In genomic region chr9:15617061-15617460, GRCm38 (mm10) we compare ENCODE assay signal across 30 mouse cellular contexts. TPM values are rescaled to one million over a fixed set of nuclear protein-coding genes. Genes with fewer than 3 reads are reported as not detected.
DNase-seq lines count a peak whose midpoint lies in the region; ATAC-seq and TF ChIP-seq lines count a peak whose summit lies in the region.
"Had no signal": no experiment of that assay in that cellular context is flagged by ENCODE, and none has a peak within 500 bp of the region (broad histone marks: within the 10 kb centered on the region; RNA-seq: fewer than 3 reads in every experiment).

No protein-coding gene starts in this region.

- ATAC-seq in forebrain, postnatal 0 days = no peak
- ATAC-seq: forebrain, embryonic 15.5 days; hindbrain, postnatal 0 days; inflammation-experienced regulatory T-cells, adult 6 months had no signal

- H3K27me3 ChIP-seq in forebrain, embryonic 10.5 days (ENCODE audit: poor library complexity, severe bottlenecking) = no peaks in the 10 kb centered on the region
- H3K27me3 ChIP-seq in forebrain, postnatal 0 days (ENCODE audit: insufficient read depth, low read length) = no peaks in the 10 kb centered on the region
- H3K27me3 ChIP-seq: CH12.LX; embryonic facial prominence, embryonic 12.5 days; embryonic facial prominence, embryonic 15.5 days; forebrain, embryonic 12.5 days; forebrain, embryonic 15.5 days had no signal

- no peaks in the 10 kb centered on the region for H3K36me3 ChIP-seq in forebrain, embryonic 10.5 days (replicated peaks)
- no peaks in the 10 kb centered on the region for H3K36me3 ChIP-seq in forebrain, postnatal 0 days (ENCODE audit: insufficient read depth)
- H3K36me3 ChIP-seq: embryonic facial prominence, embryonic 12.5 days; embryonic facial prominence, embryonic 15.5 days; forebrain, embryonic 12.5 days; forebrain, embryonic 15.5 days; G1E; heart, embryonic 10.5 days; heart, embryonic 13.5 days had no signal

- H3K4me1 ChIP-seq in forebrain, embryonic 10.5 days = peaks cover 7% of the 10 kb centered on the region; the same call in 1 of the 2 replicates
- no peaks in the 10 kb centered on the region for H3K4me1 ChIP-seq in forebrain, postnatal 0 days (ENCODE audit: insufficient read depth)
- H3K4me1 ChIP-seq: embryonic facial prominence, embryonic 15.5 days; forebrain, embryonic 12.5 days; heart, embryonic 10.5 days had no signal

- TF ChIP-seq POLR2A in brain, embryonic 14.5 days (IDR thresholded peaks at IDR 0.05; ENCODE audit: borderline replicate concordance, extremely low read depth, insufficient read depth, insufficient read length, poor library complexity, severe bottlenecking) = no peak

- DNase-seq in forebrain, embryonic 10.5 days (ENCODE audit: extremely low spot score, low spot score) = peak; percentile 10
- DNase-seq in forebrain, postnatal 0 days = no peak
- DNase-seq in retina, embryonic 14.5 days (ENCODE audit: low spot score) = peak; percentile 10
- no peak for DNase-seq in retina, postnatal 1 day
- DNase-seq in brain, embryonic 14.5 days (ENCODE audit: low read depth) = peak; percentile 9
- no peak for DNase-seq in lung, postnatal 25 days (ENCODE audit: low spot score)
- no peak for DNase-seq in layer of hippocampus, adult 11-12 months (ENCODE audit: low spot score)
- DNase-seq: adrenal gland, adult 2 months; adrenal gland, postnatal 14 days; B cell, adult 2 months; cerebellum, adult 11-12 months; cerebellum, adult 8-10 months; cerebellum, postnatal 10 days; gastrocnemius, postnatal 10 days; gastrocnemius, postnatal 36 days; heart, postnatal 14 days; heart, postnatal 4 days had no signal

- no peaks in the 10 kb centered on the region for H3K9me3 ChIP-seq in forebrain, embryonic 10.5 days
- H3K9me3 ChIP-seq in forebrain, postnatal 0 days (ENCODE audit: low read length) = no peaks in the 10 kb centered on the region
- H3K9me3 ChIP-seq: embryonic facial prominence, embryonic 12.5 days; embryonic facial prominence, embryonic 15.5 days; forebrain, embryonic 12.5 days; forebrain, embryonic 15.5 days; G1E; heart, embryonic 10.5 days; heart, embryonic 13.5 days had no signal

- H3K4me3 ChIP-seq in forebrain, embryonic 10.5 days = no peak overlapping the region
- H3K4me3 ChIP-seq in forebrain, postnatal 0 days (ENCODE audit: low read depth, low read length) = no peak overlapping the region
- H3K4me3 ChIP-seq: embryonic facial prominence, embryonic 12.5 days; embryonic facial prominence, embryonic 15.5 days; forebrain, embryonic 12.5 days; forebrain, embryonic 15.5 days; heart, embryonic 10.5 days; heart, embryonic 13.5 days had no signal

- H3K4me2 ChIP-seq in forebrain, postnatal 0 days (ENCODE audit: low read depth) = no peak overlapping the region
- H3K4me2 ChIP-seq: embryonic facial prominence, embryonic 12.5 days; embryonic facial prominence, embryonic 15.5 days; forebrain, embryonic 12.5 days; forebrain, embryonic 15.5 days; heart, embryonic 13.5 days; hindbrain, embryonic 14.5 days had no signal

- WGBS in forebrain, embryonic 10.5 days = 59% methylated on average over 7 of the region's 7 CpGs
- WGBS in forebrain, postnatal 0 days = 43% methylated on average over 7 of the region's 7 CpGs

- TF ChIP-seq CTCF in forebrain, postnatal 0 days (IDR thresholded peaks at IDR 0.05; ENCODE audit: low read depth) = no peak
- TF ChIP-seq CTCF in brain, embryonic 14.5 days (IDR thresholded peaks at IDR 0.05; ENCODE audit: borderline replicate concordance, extremely low read depth, insufficient read depth, insufficient read length) = no peak

- H3K27ac ChIP-seq in forebrain, embryonic 10.5 days = no peak overlapping the region
- no peak overlapping the region for H3K27ac ChIP-seq in forebrain, postnatal 0 days (ENCODE audit: low read depth, low read length)
- H3K27ac ChIP-seq: embryonic facial prominence, embryonic 12.5 days; embryonic facial prominence, embryonic 15.5 days; forebrain, embryonic 12.5 days; forebrain, embryonic 15.5 days; heart, embryonic 10.5 days; heart, embryonic 13.5 days; hindbrain, embryonic 14.5 days; hindbrain, postnatal 0 days had no signal

- no peak overlapping the region for H3K9ac ChIP-seq in forebrain, postnatal 0 days
- H3K9ac ChIP-seq: embryonic facial prominence, embryonic 12.5 days; embryonic facial prominence, embryonic 15.5 days; forebrain, embryonic 12.5 days; forebrain, embryonic 15.5 days; heart, embryonic 13.5 days; hindbrain, embryonic 14.5 days had no signal

RNA-seq across cellular contexts. Expression of gene Deup1, which starts 10.7 kb away (rescaled TPM):
- polyA plus RNA-seq in forebrain, embryonic 10.5 days (2016; fragmentation: Nextera tagmentation; extraction: Ambion mirVana) = 1.0 and 1.3 TPM in 2 replicates
- 4.7 and 9.8 TPM in 2 replicates for total RNA-seq in forebrain, postnatal 0 days (2014; rRNA removed)
- 3.2 and 4.8 TPM in 2 replicates for polyA plus RNA-seq in forebrain, postnatal 0 days (2015; fragmentation: Nextera tagmentation; extraction: Ambion mirVana)
- polyA plus RNA-seq in brain, embryonic 14.5 days (2012; rRNA removed) = 0.63 and 1.3 TPM in 2 replicates
- total RNA-seq: gastrocnemius, adult 18-20 months; gastrocnemius, postnatal 36 days; granulocyte monocyte progenitor cell, adult 5-6 weeks had no signal
- polyA plus RNA-seq: adrenal gland, adult 2 months; G1E had no signal

Comparison
In these comparisons a context has a peak if more than half of its experiments do, and no peak if none do; other contexts are left out.
1. DNase-seq: peak in forebrain, embryonic 10.5 days (single experiment), retina, embryonic 14.5 days (single experiment) and brain, embryonic 14.5 days (single experiment); none in forebrain, postnatal 0 days (single experiment), retina, postnatal 1 day (single experiment), lung, postnatal 25 days (single experiment) and layer of hippocampus, adult 11-12 months (single experiment).